ENCODE assay signal across 9 mouse cellular contexts in genomic region chr9:17987606-17988005, GRCm38 (mm10).
DNase-seq lines count a peak whose midpoint lies in the region; ATAC-seq and TF ChIP-seq lines count a peak whose summit lies in the region.
"Had no signal": no experiment of that assay in that cellular context is flagged by ENCODE, and none has a peak within 500 bp of the region (broad histone marks: within the 10 kb centered on the region; RNA-seq: fewer than 3 reads in every experiment).

No protein-coding gene starts in this region.

- H3K27me3 ChIP-seq in midbrain, embryonic 15.5 days (replicated peaks), result no peaks in the 10 kb centered on the region

- 80% methylated on average over 5 of the region's 5 CpGs for WGBS in midbrain, embryonic 15.5 days

- peak; percentile 6 to 55 for DNase-seq in cerebellum, postnatal 25 days
- peak; percentile 31 for DNase-seq in lung, postnatal 10 days
- no peak for DNase-seq in lung, postnatal 36 days
- peak; percentile 41 for DNase-seq in ES-E14 (ENCODE audit: low read depth, low spot score)
- peak; percentile 15 for DNase-seq in embryo, embryonic 9.5 days (ENCODE audit: extremely low spot score)

- no peak overlapping the region for H3K9ac ChIP-seq in ES-E14 (ENCODE audit: insufficient read depth, low read depth, low read length, poor library complexity, severe bottlenecking)
- H3K9ac ChIP-seq in midbrain, embryonic 15.5 days, result no peak overlapping the region

- no peaks in the 10 kb centered on the region for H3K4me1 ChIP-seq in ES-E14 (ENCODE audit: control insufficient read depth in 2 of 2, insufficient read depth in 2 of 2, low read length in 2 of 2, poor library complexity in 1 of 2)
- H3K4me1 ChIP-seq in midbrain, embryonic 15.5 days, result no peaks in the 10 kb centered on the region

- H3K36me3 ChIP-seq in ES-E14 (ENCODE audit: control insufficient read depth, insufficient read depth, low read length, poor library complexity, severe bottlenecking), result no peaks in the 10 kb centered on the region
- H3K36me3 ChIP-seq in midbrain, embryonic 15.5 days (replicated peaks), result no peaks in the 10 kb centered on the region

- no peaks in the 10 kb centered on the region for H3K9me3 ChIP-seq in ES-E14 (ENCODE audit: control insufficient read depth, insufficient read depth, low read depth, low read length)
- H3K9me3 ChIP-seq in midbrain, embryonic 15.5 days, result no peaks in the 10 kb centered on the region

- no peak overlapping the region for H3K27ac ChIP-seq in ES-E14 (ENCODE audit: insufficient read depth, low read depth, low read length, poor library complexity, severe bottlenecking)
- no peak overlapping the region for H3K27ac ChIP-seq in midbrain, embryonic 15.5 days
- H3K27ac ChIP-seq: layer of hippocampus, adult 2 months had no signal

- ATAC-seq in cerebellum, adult (ENCODE audit: insufficient number of reproducible peaks, low FRiP score, low TSS enrichment), result no peak
- ATAC-seq in megakaryocyte-erythroid progenitor cell, adult 5-6 weeks (replicated peaks; ENCODE audit: low FRiP score, low TSS enrichment, poor library complexity, severe bottlenecking), result peak; percentile 75; the same call in 1 of the 2 replicates
- ATAC-seq in midbrain, embryonic 15.5 days (replicated peaks), result no peak

- in situ Hi-C loops in ES-E14 (cut with MboI; ENCODE audit: low sequenced_read_pairs in 2 of 2, unreplicated experiment in 2 of 2), result no loop called here

- H3K4me2 ChIP-seq in midbrain, embryonic 15.5 days, result no peak overlapping the region

- no peak overlapping the region for H3K4me3 ChIP-seq in ES-E14 (ENCODE audit: insufficient read depth in 1 of 2, low read depth in 1 of 2, low read length in 2 of 2, poor library complexity in 1 of 2, severe bottlenecking in 1 of 2)
- no peak overlapping the region for H3K4me3 ChIP-seq in midbrain, embryonic 15.5 days
- H3K4me3 ChIP-seq: layer of hippocampus, adult 2 months had no signal

TF ChIP-seq in ES-E14, 5 proteins besides CTCF, POLR2A, EP300 and RAD21:
- TF ChIP-seq MAFK (IDR thresholded peaks at IDR 0.05; ENCODE audit: insufficient read depth, low read depth, low read length) (no peak), HCFC1 (IDR thresholded peaks at IDR 0.05; ENCODE audit: borderline replicate concordance, insufficient read depth, low read length) (no peak), ZC3H11A (IDR thresholded peaks at IDR 0.05; ENCODE audit: borderline replicate concordance, low read depth, low read length) (no peak), CHD2 (IDR thresholded peaks at IDR 0.05; ENCODE audit: low read depth, low read length) (no peak), ZNF384 (IDR thresholded peaks at IDR 0.05; ENCODE audit: low read depth, low read length) (no peak)
